Mouse (Mus musculus) adrenal gland, adult 10 weeks (tissue): ENCODE data around the gene Tulp2. TPM values are rescaled to one million over a fixed set of nuclear protein-coding genes. Genes with fewer than 3 reads are reported as not detected.

Experiments
- polyA plus RNA-seq: library from polyadenylated mRNA; stranded (reverse); fragments of 350-450 nt; fragmentation: Illumina TruSeq; extraction: RNeasy Lipid Tissue Mini Kit (QIAGEN cat#74804); gene quantifications from one replicate; pipeline ENCODE4 v1.2.3, GENCODE M21; 2014; ENCODE audit warnings: low read depth, low replicate concordance

Tulp2 gene
- polyA plus RNA-seq: not detected

DNA sequence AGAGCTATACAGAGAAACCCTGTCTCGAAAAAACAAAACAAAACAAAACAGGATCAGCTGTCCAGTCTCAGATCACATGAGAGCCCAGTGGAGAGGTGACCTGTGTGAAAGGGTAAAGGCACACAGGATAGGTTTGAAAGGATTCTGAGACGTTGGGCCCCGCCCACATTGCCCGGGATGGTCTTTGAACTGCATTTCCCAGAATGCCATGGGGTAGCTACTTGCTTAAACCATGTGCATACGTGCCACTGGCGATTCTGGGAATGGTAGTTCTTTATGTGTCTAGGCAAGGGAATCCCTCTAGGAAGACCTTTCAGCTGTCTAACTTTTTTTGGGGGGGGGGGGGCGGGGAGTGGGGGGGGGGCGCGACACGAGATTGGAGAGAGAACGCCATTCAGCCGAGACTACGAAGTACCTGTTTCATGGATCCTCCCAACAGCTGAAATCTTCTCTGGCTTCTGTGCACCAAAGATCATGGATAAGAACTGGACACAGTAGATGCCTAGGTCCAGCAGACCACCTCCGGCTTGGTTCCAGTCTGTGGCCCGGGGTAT, at the start of gene Tulp2:
Tulp2 (plus strand) TSS at position 504 of the 554 bp plus-strand sequence.

GRCm38 (mm10) chr7:45434203-45435015, 47.3 kb upstream of the Tulp2 start, which contains the start of gene Gys1:
TSS of gene Gys1 (plus strand) at chr7:45434844.

DNA sequence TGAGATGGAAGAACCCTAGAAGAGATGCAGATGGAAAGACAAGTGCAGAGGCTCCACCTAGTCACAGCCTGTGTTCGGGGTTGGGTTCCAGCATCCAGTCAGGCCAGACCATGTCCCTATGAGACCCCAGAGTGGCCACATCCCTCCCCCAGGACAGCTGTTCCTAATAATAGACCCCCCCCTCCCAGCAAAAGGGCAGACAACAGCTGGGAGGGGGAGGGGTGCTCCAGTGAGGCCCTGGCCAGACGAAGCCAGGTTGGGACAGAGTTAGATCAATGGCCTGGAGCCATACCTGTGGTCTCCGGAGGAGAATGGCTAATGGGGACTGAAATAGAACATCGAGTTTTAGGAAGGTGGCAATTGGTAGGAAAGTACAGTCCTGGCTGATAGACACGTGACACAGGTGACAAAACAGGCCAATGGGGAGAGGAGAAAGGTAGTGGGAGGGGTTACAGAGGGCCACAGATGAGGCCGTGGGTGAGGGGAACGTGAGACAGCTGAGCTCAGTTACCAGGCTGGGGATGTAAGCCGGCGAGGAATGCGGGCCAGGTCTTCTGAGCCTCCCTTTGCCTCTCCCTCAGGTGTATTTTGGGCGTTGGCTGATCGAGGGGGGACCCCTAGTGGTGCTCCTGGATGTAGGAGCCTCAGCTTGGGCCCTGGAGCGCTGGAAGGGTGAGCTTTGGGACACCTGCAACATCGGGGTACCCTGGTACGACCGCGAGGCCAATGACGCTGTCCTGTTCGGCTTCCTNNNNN, 44.0 kb upstream of the Tulp2 start, which contains the start of gene Ruvbl2:
Ruvbl2 (minus strand) TSS at position 576 of the 756 bp plus-strand sequence.

DNA sequence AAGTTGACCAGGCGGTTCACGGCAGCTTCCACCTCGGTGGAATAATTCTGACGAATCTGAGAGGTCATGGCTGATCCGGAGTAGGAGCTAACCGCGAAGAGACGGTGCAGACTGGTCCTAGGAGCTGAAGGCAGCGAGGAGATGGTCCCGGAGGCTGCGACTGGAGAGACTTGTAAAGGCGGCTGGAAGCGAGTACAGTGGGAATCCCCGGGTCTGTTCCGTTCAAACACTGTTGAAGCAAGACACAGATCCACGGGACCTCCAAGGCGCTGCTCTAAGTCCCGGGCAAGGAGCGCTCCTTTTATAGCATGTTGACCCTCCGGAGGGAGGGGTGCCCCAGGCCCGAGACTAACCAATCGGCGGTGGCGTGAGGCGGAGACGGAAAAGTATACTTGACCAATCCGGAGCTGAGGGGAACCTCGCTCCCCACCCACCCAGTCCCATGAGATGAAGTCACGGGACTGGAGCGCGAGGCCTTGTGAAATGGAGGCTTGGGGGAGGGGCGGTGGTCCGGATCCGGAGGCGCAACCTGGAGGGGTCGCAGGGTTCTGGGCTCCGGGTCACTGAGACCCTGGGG, 22.0 kb upstream of the Tulp2 start, which contains the start of gene Ftl1:
Ftl1 (minus strand) TSS at position 321 of the 577 bp plus-strand sequence.

DNA sequence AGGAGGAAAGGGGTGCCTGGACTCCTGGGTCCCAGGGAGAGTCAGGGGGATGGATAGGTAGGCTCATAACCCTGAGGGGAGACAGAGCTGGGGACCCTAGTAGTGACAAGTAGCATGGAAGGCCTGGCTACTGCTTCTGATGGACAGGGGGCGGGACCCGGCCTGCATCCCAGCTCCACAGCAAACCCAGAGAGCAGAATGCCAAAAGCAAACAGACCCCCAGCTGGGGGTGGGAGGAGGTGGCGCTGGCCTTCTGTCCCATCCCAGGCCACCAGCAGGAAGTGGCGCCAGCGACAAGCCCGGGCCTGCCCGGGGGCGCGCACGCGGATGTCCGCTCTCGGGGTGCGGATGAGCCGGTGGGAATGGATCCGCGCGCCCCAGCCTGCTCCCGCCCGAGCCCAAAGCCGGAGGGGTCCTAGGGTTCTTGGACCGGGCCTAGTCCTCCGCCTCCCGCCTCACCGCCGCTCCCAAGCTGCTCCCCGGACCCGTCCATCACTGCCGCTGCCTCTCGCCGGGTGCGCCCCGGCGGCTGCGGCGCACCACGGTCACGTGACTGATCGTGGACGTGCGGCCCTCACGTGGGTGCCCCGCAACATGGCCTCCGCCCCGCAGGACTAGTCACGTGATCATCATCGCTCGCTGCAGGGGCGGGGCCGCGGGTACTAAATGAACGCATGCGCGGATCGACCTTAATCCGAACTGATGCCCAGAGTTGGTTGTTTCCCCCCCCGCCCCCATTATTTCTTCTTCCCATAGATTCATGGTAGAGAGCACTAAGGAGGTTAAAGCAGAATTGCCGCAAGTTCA, 15.2 kb upstream of the Tulp2 start, which contains the start of gene Bax:
Bax (minus strand) TSS at position 616 of the 807 bp plus-strand sequence.

GRCm38 (mm10) chr7:45486761-45487415, 5.2 kb downstream of the Tulp2 start, which contains the start of gene Gm45808:
TSS of gene Gm45808 (minus strand) at chr7:45486811.

DNA sequence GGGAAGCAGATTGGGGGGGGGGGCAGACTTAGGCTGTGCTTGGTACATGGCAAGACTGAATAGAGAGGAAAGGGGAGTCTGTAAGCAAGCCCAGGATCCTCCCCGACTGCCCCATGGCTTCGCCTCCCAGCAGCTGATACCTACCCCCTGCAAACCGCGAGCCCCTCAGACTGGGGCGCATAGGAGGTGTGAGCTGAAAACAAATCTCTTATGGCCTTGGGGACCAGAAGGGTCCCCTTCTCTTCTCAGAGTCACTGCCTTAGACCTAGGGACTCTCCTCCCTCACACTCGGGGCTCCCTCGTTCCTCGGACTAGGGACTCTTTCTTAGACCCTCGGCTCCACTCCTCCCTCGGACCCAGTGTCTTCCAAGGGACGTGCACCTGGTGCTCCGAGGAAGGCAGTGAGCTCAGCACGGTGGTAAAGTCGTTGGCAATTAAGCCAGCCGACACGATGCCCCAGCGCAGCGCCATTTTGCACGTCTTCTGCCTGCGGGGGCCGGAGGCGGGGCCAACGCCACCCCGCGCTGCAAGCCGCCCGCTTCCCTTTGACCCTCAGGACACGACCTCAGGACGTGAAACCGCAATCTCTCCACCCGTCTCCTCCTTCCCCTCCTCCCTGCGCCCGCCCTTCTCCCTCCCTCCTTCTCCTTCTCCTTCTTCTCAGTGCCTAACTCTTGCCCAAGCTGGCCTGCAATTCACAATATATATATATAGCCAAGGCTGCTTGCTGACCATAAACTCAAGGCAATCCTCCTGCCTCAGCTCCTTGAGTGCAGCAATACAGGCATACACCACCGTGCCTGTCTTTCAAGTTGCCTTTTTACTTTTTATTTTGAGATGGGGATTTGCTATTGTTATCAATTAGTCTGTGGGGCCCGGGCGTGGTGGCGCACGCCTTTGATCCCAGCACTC, 6.9 kb downstream of the Tulp2 start, which contains the start of gene Dhdh:
Dhdh (minus strand) TSS at position 513 of the 912 bp plus-strand sequence.

DNA sequence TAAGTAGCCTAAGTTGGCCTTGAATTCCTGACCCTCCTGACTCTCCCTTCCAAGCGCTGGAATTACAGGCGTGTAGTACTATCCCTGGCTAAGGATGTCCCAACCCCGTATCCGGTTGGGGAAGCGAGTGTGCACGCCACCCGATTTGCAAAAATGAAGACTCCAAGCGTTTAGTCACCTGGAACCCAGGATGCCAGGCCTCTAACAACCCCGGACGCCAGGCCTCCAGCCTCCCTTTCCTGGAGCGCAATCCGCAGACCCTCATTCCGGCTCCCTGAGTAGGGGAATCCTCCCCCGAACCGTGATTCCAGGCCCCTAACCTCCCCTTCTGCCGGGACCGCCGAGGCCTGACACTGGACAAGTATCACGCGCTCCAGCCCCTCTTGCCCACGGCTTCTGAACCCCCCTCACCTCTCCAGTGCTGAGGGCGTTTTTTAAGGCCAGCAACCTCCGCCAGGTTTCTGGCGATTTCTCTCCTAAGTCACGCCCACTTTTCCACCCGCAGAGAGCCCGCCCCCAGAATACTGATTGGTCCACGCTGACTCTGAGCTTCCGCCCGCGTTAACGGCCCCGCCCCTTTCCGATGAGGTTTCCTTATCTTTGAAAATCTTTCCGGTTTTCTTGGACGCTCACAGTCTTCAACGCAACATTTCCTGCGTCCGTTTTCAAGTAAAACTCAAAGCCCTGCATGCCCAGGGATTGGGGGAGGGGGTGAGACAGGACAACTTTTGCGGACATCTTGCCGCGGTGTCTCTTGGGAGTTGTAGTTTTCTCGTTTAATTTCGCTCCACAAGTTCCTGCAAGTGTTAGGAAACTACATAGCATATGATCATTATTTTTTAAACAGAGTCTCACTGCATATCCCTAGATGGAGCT, 28.5 kb downstream of the Tulp2 start, which contains the start of gene Nucb1:
Nucb1 (minus strand) TSS at position 495 of the 876 bp plus-strand sequence.

DNA sequence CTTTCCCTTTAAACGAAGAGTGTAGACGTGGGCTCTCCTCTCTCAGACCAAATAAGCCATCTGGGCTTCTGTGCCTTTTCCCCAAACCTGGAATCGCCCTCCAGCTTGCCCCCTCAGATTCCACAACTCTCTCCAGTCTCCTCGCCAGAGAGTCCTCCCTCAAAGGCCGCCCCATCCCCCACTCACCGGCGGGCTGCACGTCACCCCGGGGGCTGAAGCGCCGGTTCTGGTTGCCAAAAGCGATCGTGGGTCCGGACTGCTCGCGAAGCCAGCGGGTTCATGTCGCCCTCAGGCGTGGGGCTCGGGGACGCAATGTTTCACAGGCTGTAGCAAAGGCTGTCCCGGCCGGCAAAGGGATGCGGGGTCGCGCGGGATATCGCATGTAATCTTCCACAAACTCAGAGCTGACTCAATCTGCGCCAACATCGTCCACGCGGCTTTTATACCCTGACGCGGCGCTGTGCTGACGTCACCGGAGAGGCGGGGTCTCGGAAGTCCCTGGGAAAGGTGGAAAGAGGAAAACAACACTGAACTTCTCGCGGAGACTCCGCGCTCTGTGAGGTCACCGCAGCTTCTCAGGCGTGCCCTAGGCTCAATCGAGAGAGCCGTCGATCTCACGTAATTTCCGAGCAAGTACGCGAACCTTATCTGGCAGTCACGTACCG, 44.3 kb downstream of the Tulp2 start, which contains the start of the genes Ppp1r15a and Plekha4:
Ppp1r15a (minus strand) TSS at position 460 of the 665 bp plus-strand sequence.
Plekha4 (plus strand) TSS at position 522 of the 665 bp plus-strand sequence.

GRCm38 (mm10) chr7:45554744-45555143, 73.1 kb downstream of the Tulp2 start, which contains the start of gene Hsd17b14:
TSS of gene Hsd17b14 (plus strand) at chr7:45554893.

DNA sequence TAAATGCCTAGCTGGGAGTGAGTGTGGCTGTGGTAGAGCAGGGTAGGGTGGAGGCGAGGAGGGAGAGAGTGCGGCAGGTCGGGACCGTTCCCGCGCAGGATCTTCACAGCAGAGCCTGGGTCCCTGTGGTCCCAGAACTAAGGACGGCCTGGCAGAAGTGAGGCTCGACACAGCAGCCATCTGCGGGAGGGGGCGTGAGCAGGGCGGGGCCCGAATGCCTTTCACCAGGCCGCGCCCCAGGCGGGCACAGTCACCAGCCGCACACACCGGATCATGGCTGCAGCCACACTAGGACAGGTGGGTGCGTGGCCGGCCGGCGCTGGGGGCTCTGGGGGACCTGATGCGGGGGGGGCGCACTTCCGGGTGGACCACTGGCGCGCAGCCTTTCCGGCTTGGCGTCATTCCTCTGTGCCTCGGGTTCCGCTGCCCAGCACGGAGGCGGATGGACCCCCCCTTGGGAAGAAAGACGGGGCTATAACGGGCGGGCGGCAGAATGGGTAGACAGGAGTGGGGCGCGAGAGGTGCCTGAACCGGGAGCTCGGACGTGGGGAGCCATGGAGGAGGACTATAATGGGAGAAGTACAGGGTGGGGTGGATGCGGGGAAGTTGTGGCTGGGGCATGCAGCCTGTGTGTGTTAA, 88.5 kb downstream of the Tulp2 start, which contains the start of gene Bcat2:
Bcat2 (plus strand) TSS at position 51 of the 639 bp plus-strand sequence.

Other genes starting within 250 kb of the Tulp2 start
- gene Cd37, start 242.8 kb upstream of the Tulp2 start, polyA plus RNA-seq: 0.52 TPM
- gene Slc6a16, start 240.8 kb upstream of the Tulp2 start, polyA plus RNA-seq: not detected
- not detected for gene Slc6a21, start 204.4 kb upstream of the Tulp2 start, polyA plus RNA-seq
- gene Trpm4, start 148.1 kb upstream of the Tulp2 start, polyA plus RNA-seq: 0.29 TPM
- gene Hrc, start 146.6 kb upstream of the Tulp2 start, polyA plus RNA-seq: 0.87 TPM
- not detected for gene Ppfia3, start 114.9 kb upstream of the Tulp2 start, polyA plus RNA-seq
- not detected for gene Lin7b, start 111.3 kb upstream of the Tulp2 start, polyA plus RNA-seq
- gene Snrnp70, start 86.1 kb upstream of the Tulp2 start, polyA plus RNA-seq: 77.1 TPM
- not detected for gene Kcna7, start 76.2 kb upstream of the Tulp2 start, polyA plus RNA-seq
- not detected for gene Ntf5, start 68.2 kb upstream of the Tulp2 start, polyA plus RNA-seq
- not detected for gene Lhb, start 61.1 kb upstream of the Tulp2 start, polyA plus RNA-seq
- 5.4 TPM for gene Gys1, start 47.0 kb upstream of the Tulp2 start, polyA plus RNA-seq
- 0.76 TPM for gene Ruvbl2, start 43.8 kb upstream of the Tulp2 start, polyA plus RNA-seq
- gene Ftl1, start 22.0 kb upstream of the Tulp2 start, polyA plus RNA-seq: 6.7 TPM
- 1.1 TPM for gene Bax, start 15.0 kb upstream of the Tulp2 start, polyA plus RNA-seq
- not detected for gene Gm45808, start 4.9 kb downstream of the Tulp2 start, polyA plus RNA-seq
- 122 TPM for gene Dhdh, start 6.9 kb downstream of the Tulp2 start, polyA plus RNA-seq
- 68.5 TPM for gene Nucb1, start 28.5 kb downstream of the Tulp2 start, polyA plus RNA-seq
- 3.1 TPM for gene Ppp1r15a, start 44.4 kb downstream of the Tulp2 start, polyA plus RNA-seq
- gene Plekha4, start 44.5 kb downstream of the Tulp2 start, polyA plus RNA-seq: 1.2 TPM
- not detected for gene Hsd17b14, start 73.0 kb downstream of the Tulp2 start, polyA plus RNA-seq
- 8.7 TPM for gene Bcat2, start 88.3 kb downstream of the Tulp2 start, polyA plus RNA-seq
- not detected for gene Fgf21, start 133.6 kb downstream of the Tulp2 start, polyA plus RNA-seq
- gene Fut1, start 135.4 kb downstream of the Tulp2 start, polyA plus RNA-seq: not detected
- gene Izumo1, start 139.9 kb downstream of the Tulp2 start, polyA plus RNA-seq: not detected
- 0.23 TPM for gene Rasip1, start 145.6 kb downstream of the Tulp2 start, polyA plus RNA-seq
- 0.17 TPM for gene Mamstr, start 158.1 kb downstream of the Tulp2 start, polyA plus RNA-seq
- gene Fut2, start 184.5 kb downstream of the Tulp2 start, polyA plus RNA-seq: not detected
- not detected for gene Ntn5, start 202.1 kb downstream of the Tulp2 start, polyA plus RNA-seq
- gene Sec1, start 212.5 kb downstream of the Tulp2 start, polyA plus RNA-seq: not detected
- gene Car11, start 218.0 kb downstream of the Tulp2 start, polyA plus RNA-seq: 0.93 TPM
- gene Dbp, start 223.2 kb downstream of the Tulp2 start, polyA plus RNA-seq: 9.2 TPM
- not detected for gene Rpl18, start 233.6 kb downstream of the Tulp2 start, polyA plus RNA-seq
- gene Sphk2, start 236.1 kb downstream of the Tulp2 start, polyA plus RNA-seq: 0.82 TPM
- not detected for gene Fam83e, start 239.3 kb downstream of the Tulp2 start, polyA plus RNA-seq
- not detected for gene Spaca4, start 243.9 kb downstream of the Tulp2 start, polyA plus RNA-seq